ENCODE assay signal across 9 mouse cellular contexts in the genomic region with DNA sequence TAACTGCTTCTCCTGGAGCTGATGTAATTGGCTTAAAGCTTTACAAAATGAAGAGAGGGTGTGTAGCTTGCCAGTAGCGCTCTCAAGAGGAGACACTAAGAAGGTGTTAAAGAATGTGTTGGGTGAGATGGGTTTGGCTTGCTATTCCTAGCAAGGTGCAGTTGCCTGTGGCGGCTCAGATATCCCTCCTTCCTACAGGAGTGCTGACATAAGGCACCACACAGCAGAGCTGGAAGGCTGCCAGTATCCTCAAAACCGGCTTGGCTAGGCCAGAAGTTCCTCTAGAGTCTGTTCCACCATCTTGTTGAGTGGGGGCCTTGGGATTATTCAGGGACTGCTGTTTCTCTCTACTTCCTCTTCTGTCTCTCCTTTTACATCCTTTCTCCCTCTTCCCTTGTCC.
DNase-seq lines count a peak whose midpoint lies in the region; ATAC-seq lines count a peak whose summit lies in the region.
"Had no signal": no experiment of that assay in that cellular context is flagged by ENCODE, and none has a peak within 500 bp of the region (broad histone marks: within the 10 kb centered on the region; RNA-seq: fewer than 3 reads in every experiment).

No protein-coding gene starts in this region.

- DNase-seq in cerebellum, adult 8-10 months = peak; percentile 3
- no peak for DNase-seq in cerebellum, adult 11-12 months
- peak; percentile 11 to 35 for DNase-seq in kidney, postnatal 25 days
- DNase-seq in kidney, adult 9 months = no peak
- peak; percentile 22 for DNase-seq in left cerebral cortex, adult 11 months (ENCODE audit: low spot score)
- peak; percentile 49 to 55 for DNase-seq in right cerebral cortex, postnatal 10 days (ENCODE audit: low spot score in 2 of 2)
- DNase-seq in retina, embryonic 14.5 days (ENCODE audit: low spot score) = no peak
- DNase-seq: liver, embryonic 13.5 days had no signal

- no peak for ATAC-seq in activated CD4-positive, CD25-positive, alpha-beta regulatory T cell, adult 4 months

Comparison
In these comparisons a context has a peak if more than half of its experiments do, and no peak if none do; other contexts are left out.
1. DNase-seq: peak in cerebellum, adult 8-10 months (single experiment), kidney, postnatal 25 days (2 of 2), left cerebral cortex, adult 11 months (single experiment) and right cerebral cortex, postnatal 10 days (2 of 2); none in cerebellum, adult 11-12 months (single experiment), kidney, adult 9 months (single experiment) and retina, embryonic 14.5 days (single experiment).